Mouse (Mus musculus): ENCODE results near the gene Krtap24-1. TPM values are rescaled to one million over a fixed set of nuclear protein-coding genes. Genes with fewer than 3 reads are reported as not detected.
A peak's percentile ranks its signal among the peaks of the same experiment; 100 is the strongest.

Gene Krtap24-1
- total RNA-seq (2021) = not detected
- long read RNA-seq, experiment 1 = 0 reads
- long read RNA-seq, experiment 2 = 0 reads

DNA sequence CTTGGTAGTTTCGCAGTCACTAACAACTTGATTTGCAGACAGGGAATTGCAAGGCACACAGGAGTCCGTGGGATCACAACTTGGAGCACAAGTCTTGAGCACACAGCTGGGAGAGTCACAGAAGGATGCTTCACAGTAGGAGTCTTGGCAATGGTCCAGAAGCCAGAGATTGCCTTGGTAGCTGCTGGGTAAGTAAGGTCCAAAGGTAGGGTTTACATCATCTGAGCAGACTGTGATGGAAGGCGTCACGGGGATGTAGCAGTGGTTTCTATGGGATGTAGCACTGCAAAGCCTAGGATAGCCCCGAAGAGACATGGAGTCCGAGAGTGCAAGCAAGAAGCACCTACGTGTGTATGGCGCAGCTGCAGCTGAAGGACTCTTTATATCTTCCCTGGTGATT, at the start of gene Krtap24-1:
Krtap24-1 (minus strand) TSS at position 358 of the 400 bp plus-strand sequence.
- DNase-seq = no peak

DNA sequence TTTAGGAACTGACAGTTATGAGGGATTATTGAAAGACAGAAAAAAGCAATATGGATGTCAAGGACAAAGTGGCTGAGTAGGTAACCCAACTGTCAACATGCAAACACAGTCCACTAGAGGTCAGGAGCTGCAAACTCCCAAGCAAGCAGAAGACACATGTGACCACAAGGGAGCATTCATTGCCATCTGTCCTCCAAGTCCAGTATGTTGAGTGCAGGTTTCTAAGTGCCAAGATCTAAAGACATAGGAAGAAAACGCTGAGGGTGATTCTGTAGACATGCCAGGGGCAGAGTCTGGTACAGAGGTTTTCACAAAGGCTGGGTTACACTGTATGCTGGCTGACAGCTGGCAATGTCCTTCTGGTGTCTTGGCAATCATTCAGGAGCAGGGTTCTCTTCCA, 45.3 kb upstream of the Krtap24-1 start:
- DNase-seq = peak in 1 of 2 experiments; percentile 3

DNA sequence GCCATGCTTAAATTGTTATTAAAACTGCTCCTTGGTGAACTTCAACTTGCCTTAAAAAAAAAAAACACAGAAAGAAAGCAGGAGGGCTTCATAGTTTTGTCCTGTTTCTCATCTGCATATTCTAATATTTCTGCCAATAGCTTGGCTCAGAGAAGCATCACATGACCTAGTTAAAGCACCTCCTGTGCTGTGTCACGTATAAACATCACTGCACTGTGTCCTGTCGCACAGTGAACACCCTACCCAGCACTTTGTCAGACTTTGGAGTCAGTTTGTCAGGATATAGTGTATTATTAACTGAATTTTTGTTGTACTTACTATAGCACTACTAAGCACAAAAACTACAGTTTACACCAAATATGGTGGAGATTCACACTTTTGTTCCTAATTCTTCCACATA, 39.9 kb upstream of the Krtap24-1 start:
- DNase-seq = no peak

DNA sequence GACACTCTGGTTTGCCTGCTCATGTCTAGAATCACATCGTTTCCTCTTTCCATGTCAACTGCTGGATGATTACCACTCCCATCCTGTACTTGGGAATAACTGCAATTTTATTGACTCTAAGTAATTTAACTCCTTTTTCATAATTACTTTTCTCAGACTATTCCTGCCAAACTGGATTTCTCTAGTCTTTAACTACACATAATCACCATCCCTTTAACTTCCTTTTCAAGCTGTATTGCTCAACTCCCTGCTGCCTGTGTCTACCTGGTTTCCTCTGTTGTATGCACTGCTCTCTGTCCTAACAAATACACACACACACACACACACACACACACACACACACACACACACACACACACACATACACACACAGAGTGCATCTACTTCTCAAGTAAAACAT, 39.0 kb upstream of the Krtap24-1 start:
- DNase-seq = no peak

DNA sequence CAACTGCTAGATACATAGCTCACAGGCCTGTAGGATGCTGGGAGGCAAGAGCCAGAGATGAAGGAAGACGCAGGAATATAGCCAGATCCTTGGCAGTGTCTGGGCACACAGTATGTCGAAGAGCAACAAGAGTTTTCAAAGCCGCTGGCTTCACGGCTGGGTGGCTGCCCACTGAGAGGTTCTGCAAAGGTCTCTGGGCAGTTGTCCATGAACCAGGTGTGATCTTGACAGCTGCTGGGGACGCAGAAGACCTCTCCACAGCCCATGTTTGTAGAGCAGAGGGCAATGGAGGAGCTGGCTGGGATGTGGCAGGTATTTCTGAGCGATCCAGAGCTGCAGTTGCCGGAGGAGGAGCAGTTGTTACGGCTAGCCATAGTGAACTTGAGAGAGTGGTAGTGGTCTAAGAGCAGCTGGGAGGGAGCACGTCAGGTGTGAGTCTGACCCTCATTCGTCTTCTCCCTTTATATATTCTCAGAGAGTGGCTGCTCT, 35.3 kb upstream of the Krtap24-1 start, which contains the start of gene Krtap26-1:
Krtap26-1 (minus strand) TSS at position 439 of the 489 bp plus-strand sequence.
- DNase-seq = no peak

DNA sequence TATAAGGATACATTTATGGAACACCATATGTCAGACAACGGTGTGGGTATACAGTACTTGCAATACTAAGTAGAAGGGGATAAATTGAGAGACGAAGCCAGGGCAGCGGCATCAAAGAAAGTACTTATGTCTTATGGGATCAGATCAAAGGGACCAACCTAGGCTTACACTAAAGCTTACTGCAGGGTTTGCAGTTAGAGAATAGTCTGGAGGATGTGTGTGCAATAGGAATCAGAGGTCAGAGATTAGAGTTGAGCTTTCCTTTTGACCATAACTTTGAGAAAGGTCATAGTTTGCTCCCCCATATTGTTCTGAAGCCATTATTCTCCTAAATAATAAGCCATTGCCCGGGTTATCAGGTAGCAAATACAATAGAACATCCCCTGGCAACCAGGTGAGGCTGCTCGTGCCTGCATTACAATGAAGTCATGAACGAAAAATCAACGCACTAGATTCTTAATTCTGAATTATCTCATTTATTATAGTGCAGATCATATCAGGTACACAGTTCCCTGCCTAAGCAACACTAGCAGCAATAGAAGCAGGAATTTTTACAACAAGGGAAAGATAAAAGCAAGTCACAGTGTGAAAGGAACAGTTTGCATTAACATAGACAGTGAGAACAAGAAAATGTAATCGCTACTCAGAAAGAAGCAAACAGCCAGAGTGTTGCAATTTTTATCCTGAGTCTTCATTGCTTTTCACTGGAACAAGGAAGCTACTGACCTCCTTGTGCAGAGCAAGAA, 34.5 kb upstream of the Krtap24-1 start:
- no peak for DNase-seq

DNA sequence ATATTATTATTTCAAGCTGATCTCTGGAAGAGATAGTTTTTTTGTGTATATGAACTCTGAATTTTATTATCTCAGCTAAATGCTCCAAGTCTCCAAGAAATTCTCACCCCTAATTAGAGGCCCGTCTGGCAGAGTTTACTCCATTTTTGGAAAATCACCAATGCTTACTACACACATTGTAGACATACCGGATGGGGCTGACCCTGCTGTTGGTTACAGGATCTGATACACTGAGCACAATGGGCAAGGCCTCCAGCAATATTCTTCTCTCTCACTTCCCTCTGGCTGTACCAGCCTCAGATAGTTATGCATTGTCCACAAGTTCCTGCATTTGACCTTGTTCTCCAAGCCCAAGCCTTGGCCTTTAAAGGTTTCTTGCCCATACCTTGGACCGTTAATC, 28.0 kb upstream of the Krtap24-1 start:
- no peak for DNase-seq

DNA sequence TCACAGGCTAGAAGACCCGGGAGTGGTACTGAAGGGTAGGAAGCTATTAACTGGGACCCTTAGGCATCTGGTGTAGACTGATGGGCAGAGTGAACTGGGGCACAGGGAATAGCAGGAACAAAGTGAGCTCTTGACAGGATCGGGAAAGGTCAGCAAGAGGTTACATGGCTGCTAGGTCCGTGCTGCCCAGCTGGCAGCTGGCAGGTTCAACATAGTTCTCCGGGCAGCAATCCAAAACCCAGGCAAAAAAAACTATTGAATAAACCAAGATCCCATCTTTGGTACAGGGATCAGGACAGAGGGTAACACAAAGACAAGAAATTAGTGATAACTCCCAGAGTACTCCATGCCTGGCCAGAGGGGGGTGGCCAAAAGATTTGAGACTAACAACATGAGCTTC, 23.1 kb upstream of the Krtap24-1 start:
- DNase-seq = peak in 1 of 2 experiments; percentile 5

DNA sequence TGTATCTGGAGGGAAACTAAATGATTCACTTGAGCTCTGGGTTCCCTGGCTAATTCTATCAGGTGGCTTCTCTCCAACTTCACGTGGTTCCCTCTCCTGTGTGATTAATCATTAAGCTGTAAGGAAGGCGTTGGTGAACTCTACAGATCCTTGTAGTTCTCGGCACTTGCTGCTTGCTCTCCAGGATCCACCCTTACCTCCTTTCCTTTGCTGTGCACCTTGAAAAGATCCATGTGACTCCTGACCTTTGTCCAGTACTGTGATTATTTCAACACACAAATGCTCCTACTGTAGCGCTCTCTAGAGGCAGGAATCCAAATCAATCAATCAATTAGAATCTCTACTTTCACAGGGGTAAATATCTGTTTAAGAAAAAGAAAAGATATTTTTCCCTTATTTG, 19.4 kb upstream of the Krtap24-1 start:
- no peak for DNase-seq

DNA sequence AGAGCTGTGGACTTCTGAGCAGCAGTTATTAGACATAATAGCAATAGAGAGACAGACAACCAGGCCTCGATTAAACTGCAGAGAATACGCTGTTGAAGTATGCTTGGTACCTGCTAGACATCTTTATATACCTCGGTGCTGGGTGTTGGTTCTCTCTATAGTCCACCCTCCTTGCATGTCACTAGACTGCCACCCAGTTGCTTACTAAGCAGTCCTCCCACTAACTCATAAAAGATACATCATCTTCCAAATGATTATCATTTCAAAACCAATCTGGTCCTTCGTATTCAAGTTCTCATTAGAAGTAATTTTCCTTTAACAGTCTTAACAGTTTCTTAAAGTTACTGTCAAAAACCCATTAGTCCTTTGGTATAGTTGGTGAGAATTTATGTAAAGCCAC, 15.5 kb upstream of the Krtap24-1 start, which contains the start of gene 2310079G19Rik:
2310079G19Rik (minus strand) TSS at position 101 of the 400 bp plus-strand sequence.
- no peak for DNase-seq

DNA sequence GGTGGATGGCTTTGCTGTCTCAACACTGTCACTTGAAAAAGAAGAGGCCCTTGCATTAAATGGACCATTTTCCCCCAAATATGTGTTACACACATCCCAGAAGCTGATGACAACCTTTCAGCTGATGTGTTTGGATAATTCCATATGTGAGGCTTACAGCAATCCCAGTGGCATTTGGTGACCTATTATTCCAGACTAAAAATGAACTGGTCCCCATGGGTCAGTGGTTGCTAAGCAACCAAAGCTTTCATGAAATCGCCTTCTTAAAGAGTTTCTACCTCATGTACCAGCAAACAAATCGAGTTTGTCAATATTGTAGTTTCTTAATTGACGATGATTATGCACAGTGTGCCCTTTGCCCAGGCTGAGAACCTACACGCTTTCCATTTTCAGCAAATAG, 633 bp upstream of the Krtap24-1 start:
- no peak for DNase-seq

DNA sequence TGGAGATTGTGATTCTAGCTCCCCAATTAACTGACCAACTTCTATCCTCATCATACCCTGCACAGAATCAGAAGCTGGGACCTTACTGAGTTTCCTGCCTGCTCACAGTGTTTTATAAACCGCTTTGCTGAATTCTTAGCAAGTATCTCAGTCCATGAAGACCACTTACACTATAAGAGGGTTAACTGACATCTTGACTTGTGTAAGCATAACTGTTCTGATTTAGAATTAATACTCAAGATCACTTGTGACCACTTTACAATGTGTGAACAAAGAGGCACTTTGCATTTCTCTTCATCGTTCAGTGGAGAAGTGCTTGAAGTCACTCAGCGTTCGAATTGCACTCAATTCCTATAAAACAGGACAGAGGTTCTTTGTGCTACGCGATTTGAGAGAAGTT, 7.5 kb downstream of the Krtap24-1 start:
- no peak for DNase-seq

DNA sequence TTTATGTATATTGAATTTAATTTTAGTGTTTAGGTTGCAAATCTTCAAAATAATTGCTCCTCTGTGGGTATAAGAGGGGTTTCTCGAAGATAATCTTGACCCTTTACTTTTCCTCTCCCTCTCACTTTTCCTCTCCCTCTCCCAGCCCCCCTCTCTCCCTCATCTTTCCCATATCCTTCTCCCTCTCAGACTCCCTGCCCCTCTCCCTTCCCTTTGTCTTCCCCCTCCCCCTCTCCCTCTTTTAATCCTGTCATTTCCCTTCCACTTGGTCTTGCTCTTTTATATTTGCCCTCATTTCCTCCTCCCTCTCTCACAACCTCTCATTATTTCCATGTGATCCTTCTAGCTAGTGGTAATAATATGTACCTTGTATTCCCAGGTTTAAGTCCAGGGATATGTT, 9.6 kb downstream of the Krtap24-1 start:
- no peak for DNase-seq

DNA sequence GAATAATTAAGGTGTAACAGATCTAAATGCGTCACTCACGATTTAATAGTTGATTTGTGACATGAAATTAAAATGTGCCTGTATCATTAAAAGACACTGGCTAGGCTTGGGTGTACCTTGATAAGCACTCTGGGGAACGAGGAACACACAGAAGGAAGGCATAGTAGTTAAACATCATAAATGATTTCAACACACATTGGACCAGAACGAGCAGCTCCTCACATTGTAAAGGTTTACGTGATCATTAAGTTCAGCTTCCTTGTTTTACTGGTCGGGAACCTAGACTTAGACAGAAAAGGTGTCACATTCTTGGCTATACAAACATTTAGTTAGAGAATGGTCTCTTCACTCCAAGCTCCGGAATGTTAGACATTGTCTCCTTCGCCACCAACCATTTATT, 11.8 kb downstream of the Krtap24-1 start:
- DNase-seq = no peak

DNA sequence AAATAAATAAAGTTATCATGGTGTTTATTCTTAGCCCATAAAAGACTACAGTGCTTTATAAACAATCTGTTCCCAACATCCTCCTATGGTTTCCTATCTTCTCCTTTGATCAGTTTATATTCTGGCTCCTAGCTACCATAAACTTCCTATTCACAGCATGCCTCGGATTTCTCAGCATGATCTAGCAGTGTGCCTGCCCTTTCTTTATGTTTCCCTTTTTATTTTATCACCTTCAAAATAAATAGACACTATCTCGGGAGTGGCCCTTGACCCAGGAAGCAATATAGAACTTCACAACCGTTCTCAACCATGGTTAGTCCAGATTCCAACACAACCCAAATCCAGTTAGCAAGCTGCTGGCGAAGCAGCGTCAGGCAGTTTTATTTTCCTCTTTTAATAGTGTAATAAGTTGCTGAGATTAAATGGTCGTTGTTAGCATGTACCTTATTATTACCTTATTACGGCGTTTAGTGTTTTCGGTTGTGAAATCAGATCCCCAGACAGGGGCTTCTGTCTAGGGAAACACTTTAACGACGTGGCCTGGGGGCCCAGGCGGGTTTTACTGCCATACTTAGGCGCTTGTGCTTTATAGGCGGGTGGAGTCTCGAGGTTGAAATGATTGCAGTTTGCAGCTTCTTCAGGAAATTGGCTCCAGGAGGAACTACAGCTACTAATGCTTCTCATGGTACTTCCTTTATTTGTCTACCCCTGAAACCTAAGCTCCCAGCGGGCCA, 12.4 kb downstream of the Krtap24-1 start:
- no peak for DNase-seq

DNA sequence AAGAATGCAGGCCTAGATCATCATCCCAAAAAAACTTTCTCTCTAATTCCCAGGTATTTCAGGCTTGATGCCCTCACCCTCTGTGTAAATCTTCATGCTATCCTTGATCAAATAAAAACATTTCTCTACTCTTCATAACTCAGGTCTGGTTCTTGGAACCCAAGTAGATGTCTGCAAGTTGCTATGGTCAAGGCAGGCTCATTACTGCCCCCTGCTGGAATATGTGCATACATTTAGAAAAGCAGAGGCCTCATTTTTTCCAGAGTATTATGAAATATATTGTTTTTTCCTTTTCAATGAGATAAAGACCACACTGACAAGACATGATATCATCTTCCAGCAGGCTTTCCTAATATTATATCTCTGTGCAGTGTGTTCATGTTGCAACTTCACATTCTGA, 19.3 kb downstream of the Krtap24-1 start:
- peak; percentile 4 for DNase-seq

DNA sequence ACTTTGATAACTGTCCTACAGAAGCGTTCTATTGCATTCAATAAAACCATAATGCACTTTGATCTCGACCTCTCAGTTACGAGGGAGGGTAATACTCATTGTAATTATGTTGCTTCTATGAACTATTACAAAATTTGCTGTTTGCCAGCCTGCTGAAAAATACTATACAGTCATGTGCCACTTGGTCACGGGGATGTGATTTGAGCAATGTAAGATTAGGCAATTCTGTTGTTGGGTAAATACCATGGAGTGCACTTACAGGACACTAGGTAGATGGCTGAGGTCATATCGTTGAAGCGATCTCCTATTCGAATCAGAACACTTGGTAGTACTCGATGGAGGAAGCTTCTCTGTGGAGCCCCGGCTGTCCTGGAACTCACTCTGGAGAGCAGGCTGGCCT, 28.7 kb downstream of the Krtap24-1 start:
- no peak for DNase-seq

DNA sequence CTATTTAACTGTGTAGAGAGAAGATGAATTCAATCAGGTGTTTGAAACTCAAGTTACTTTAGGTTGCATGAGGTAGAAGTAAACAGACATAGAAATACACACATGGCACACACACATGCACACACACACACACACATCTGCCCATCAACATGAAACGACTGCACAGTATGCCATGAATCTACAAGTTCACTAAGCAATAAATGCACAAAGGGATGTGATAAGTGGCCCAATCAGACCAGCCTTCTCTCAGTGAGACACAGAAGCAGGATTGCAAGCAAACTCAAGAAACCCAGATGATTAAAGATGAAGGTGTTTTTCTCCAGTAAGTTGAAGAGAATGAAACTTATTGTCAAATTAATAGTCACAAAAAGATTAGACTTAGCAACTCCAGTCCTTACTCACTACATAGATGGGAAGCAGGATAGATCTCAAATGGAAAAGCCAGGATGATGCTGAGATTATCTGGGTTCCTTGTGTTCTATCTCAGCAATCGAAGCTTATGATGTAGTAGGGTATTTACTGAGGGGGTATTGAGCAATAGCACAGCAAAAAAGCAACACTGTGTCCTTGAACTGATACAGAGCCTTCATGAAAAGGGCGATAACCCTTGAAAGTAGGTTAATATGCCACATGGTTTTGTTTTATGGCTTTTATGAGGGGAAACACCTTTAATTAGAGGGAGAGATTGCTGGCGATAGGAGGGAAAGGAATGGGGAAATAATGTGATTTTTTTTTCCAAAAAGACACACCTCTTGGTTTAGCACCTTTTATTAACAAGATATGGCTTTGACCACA, 36.0 kb downstream of the Krtap24-1 start:
- DNase-seq = no peak

DNA sequence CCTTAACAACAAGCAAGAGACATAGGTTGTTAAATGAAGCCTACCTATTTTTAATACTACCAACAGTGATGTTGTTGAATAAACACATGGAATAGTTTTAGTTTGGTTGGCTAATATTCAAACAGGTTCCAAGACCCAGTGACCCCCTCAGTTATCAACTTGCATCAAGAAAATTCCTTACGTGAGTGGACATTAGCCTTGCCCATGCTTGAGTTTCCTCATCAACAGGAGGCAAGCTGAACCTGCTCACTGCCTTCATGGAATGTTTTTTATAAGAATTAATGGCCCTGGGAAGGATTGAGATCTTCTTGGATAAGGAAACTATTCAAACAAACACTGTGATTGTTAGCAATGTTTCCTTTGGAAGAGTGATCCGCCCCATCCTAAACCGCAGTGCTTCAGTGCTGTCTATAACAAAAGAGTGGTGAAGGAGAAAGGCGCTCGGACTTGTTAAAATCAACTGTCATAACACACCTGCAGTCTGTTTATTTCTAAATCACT, 39.1 kb downstream of the Krtap24-1 start:
- no peak for DNase-seq

DNA sequence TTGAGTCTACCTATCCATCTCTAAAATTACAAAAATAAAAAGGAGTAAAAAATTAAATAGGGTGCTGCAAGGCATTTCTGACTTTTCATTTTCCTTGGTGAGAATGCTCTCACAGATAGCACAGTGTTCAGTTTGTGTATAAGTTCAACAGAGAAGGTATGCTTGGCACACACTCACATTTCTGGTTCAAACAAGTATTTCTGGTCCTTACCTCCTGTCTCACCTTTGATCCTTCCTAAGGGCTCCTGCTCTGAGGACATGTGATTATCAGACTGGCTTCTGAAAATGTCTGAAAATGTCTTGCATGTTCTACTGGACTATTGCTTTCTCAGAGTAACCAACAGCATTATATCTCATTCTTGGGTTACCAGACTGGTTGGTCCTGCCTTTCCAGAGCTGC, 41.9 kb downstream of the Krtap24-1 start:
- DNase-seq = no peak

DNA sequence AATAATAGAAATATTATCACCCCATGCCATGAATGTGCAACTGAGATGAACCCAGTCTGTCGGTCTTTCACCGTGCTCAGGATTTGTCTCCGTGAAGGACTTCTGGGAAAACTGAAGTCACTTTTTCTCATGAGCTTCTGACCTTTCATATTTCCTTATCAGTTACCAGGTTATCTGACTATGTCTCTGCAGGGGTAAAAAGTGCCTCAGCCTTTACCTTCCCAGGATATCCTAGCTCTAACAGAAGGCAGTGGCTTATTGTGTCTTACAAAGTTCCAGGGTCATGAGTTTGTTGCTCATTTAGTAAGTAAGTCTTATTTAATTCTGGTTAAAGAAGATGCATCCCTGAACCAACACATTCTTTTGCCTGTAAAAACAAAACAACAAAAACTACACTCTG, 42.3 kb downstream of the Krtap24-1 start:
- no peak for DNase-seq

DNA sequence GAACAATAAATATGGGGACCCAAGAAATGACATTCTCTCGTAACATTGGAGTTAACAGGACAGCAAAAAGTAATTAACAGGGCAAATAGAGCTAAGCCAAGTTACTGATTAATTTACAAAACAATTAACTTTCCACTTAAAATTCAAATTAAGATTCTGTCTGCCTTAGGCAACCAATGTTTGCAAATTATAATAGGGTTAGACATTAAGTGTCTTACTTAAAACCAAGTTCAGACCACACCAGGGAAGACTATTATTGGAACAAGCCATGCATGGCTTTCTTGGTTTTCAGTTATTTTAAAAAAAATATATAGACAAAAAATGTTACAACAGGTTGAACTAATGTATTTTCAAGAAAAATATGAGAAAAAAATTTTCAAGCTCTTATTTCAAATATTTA, 43.0 kb downstream of the Krtap24-1 start:
- no peak for DNase-seq
